Mouse (Mus musculus) thymus, adult 18-20 months (tissue): ENCODE data around the gene Prrt4.
"Not testable (repeated sequence)": the region's sequence is repeated elsewhere in the genome, so short reads cannot be mapped to it uniquely, and the experiment has no call there.

Experiments
- DNase-seq, 2 experiments: peaks; one replicate each; pipeline ENCODE4 v3.0.0; 2022; ENCODE audit warnings: mixed read lengths in 2 of 2

The Prrt4 gene

GRCm38 (mm10) chr6:29178888-29179658 is at the start of gene Prrt4:
Gene Prrt4, minus strand, starts transcription at chr6:29179584.
- DNase-seq: no peak

DNA sequence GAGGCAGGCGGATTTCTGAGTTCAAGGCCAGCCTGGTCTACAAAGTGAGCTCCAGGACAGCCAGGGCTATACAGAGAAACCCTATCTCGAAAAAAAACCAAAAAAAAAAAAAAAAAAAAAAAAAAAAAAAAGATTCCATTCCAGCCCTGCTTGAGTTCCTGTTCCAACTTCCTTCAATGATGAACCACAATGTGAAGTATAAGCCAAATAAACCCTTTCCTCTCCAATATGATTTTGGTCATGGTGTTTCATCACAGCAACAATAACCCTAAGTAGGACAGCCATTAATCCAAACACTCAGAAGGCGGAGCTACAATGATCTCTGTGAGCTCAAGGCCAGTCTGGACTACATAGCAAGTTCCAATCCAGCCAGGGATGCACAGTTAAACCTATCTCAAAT is 38.3 kb upstream of the Prrt4 start:
- DNase-seq: not testable (repeated sequence)

- peak; percentile 91 for DNase-seq
Observed at GRCm38 (mm10) chr6:29215881-29216501, 36.6 kb upstream of the Prrt4 start, which contains the start of gene Impdh1. Gene Impdh1, minus strand, starts transcription at chr6:29216364.

GRCm38 (mm10) chr6:29215181-29215580 is 35.8 kb upstream of the Prrt4 start:
- DNase-seq: no peak

DNA sequence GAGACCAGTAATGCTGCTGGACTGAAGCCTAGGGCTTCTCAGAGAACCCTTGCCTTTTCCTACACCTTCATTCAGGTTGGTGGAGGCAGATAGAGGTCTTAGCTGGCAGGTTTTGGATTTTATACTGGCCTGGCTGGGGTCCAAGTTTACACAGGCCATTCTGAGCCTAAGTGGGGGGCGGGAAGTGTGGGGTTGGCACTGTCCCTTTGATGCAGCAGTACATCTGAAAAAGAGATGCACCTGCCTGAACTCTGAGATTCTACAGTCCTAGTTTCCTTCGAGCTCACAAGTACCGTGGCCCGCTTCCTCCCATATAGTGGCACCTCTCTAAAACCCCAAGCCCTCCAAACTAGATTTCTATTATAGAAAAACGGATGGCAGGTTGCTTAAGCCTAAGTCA is 35.4 kb upstream of the Prrt4 start:
- DNase-seq: peak; percentile 51 to 75

- DNase-seq: peak in 1 of 2 experiments; percentile 42
Observed at GRCm38 (mm10) chr6:29214245-29214644, 34.9 kb upstream of the Prrt4 start.

DNA sequence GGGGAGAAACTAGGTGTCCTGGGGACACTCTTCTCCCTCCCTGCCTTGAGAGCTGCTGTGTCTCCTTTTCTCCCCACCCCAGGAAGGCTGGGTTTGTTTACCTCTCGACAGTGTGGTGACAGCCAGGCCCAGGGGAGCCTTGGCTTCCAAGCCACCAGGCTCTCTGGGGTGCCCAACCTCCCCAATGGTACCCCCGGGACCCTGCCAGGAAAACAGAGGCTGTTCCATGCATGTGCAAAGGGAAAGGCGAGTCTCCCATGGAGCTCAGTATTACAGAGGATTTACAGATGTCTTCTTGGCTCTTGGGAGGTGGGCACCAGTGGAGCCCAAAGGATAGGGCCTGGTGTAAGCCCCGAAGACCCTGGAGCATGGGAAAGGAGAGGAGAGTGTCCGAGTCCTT is 34.1 kb upstream of the Prrt4 start:
- DNase-seq: no peak

- DNase-seq: peak; percentile 85 to 86
Observed at GRCm38 (mm10) chr6:29211806-29212492, 32.6 kb upstream of the Prrt4 start.

DNA sequence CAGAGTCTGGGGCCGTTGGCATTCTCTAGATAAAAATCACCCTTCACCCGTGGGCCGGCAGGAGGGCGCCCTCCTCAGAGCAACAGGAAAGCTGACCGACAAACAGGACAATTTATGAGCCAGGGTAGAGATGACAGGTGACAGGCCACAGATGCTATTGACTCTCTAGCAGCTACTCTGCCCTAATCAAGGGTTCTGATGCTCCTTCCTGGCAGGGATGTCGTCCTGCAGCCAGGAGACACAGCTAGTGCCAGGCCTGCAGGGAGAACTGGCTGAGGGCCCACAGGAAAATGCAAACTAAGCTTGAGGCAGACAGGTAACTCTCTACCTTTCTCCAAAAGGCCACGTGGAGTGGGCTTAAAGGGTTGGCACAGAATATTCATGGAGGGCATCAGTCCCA is 31.8 kb upstream of the Prrt4 start:
- DNase-seq: no peak

- no peak for DNase-seq
Observed at GRCm38 (mm10) chr6:29210231-29210936, 31.0 kb upstream of the Prrt4 start.

GRCm38 (mm10) chr6:29208178-29208577 is 28.8 kb upstream of the Prrt4 start:
- DNase-seq: no peak

GRCm38 (mm10) chr6:29207017-29207416 is 27.6 kb upstream of the Prrt4 start:
- no peak for DNase-seq

- no peak for DNase-seq
Observed at GRCm38 (mm10) chr6:29206006-29206405, 26.6 kb upstream of the Prrt4 start.

- DNase-seq: no peak
Observed at GRCm38 (mm10) chr6:29204932-29205614, 25.7 kb upstream of the Prrt4 start.

DNA sequence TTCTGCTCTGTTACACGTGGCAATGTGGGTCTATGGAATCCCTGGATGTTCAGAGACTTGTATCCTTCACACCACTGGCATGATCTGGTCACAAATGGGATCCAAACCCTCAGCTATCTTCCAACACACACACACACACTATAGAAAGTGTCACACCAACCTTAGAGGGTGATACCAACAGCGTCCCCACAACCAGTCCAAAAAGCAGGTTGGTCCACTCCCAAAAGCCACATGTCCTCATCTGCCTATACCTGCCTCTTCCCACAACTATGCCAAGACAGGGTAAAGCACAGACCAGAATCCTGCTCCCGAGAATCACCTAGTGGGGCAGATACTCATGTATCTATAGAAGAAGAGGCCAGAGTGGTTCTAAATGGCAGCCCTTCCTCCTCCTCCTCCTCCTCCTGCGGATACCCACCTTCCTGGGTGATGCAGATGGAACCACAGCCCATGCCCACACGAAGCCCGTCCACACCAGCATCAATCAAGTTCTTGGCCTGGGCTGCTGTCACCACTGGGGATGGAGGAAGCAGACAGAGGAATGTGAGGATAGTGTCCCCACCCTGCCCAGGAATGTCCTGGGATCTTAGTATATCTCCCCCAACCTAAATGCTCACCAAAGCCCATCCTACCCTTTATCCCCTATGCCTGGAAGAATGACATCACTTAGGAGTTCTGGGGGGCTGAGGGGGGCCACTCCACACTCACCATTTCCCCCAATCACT is 24.6 kb upstream of the Prrt4 start:
- DNase-seq: no peak

DNA sequence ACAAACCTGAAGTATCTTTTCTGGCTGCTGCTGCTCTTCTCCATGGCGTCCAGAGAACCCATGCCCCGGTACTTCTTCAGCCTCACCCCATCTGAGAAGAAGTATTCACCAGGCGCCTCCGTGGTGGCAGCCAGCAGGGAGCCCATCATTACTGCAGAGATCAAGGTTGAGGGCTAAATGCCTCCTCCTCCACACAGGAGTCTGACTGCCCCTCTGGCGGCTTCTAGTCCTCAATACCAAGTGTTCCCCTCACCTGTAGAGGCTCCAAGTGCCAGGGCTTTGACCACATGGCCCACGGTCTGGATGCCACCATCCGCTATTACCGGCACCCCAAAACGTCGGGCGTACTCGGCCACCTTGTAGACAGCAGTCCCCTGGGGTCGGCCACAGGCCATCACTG is 23.7 kb upstream of the Prrt4 start:
- no peak for DNase-seq

DNA sequence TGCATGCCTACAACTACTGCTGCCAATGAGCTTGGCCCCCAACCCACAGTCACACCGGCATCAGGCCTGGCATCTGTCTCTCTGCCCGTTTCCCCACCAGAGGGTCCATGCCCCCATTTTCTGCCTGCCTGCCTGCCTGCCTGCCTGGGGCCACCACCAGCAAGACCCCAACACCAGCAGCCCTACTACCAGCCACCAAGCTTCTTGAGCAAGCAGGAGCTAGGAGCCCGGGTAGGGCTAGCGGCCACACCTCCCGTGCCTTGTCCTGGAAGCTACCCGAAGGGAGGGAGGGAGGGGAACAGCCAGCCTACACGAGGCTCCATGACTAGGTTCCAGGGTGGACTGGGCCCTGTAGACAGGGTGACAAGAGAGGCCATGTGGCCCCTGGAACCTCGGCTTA is 22.6 kb upstream of the Prrt4 start:
- no peak for DNase-seq

DNA sequence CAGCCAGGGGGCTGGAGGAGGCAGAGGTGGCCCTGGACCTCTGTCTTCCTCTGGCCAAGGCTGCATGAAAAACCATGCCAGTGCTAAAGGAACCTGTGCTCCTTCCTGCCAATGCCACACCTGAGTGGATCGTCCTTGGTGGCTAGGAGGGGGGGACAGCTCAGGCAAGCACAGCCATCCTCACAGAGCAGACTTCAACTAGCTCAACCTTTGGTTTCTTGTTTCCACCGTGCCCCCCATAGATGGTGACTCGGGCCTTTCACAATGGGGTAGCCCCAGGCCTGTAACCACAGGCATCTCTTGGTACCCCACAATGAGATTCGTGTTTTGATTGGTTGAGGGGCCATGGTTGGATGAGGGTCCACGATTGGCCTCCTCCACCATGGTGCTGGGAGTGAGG is 22.0 kb upstream of the Prrt4 start:
- no peak for DNase-seq

GRCm38 (mm10) chr6:29200496-29200895 is 21.1 kb upstream of the Prrt4 start:
- DNase-seq: no peak

- no peak for DNase-seq
Observed at GRCm38 (mm10) chr6:29199223-29199855, 20.0 kb upstream of the Prrt4 start.
